Mouse (Mus musculus) A20 (cell line): Measurements from ENCODE around the gene Prkd1.
"Not testable (repeated sequence)": the region's sequence is repeated elsewhere in the genome, so short reads cannot be mapped to it uniquely, and the experiment has no call there.

ENCODE experiments used
- DNase-seq: peaks from one replicate; pipeline ENCODE4 v3.0.0-alpha.2; 2011; ENCODE audit warnings: low read depth, low spot score

Gene Prkd1

GRCm38 (mm10) chr12:50648671-50649541, at the start of gene Prkd1:
Gene Prkd1 (minus strand): TSS chr12:50649098.
- no peak for DNase-seq

DNA sequence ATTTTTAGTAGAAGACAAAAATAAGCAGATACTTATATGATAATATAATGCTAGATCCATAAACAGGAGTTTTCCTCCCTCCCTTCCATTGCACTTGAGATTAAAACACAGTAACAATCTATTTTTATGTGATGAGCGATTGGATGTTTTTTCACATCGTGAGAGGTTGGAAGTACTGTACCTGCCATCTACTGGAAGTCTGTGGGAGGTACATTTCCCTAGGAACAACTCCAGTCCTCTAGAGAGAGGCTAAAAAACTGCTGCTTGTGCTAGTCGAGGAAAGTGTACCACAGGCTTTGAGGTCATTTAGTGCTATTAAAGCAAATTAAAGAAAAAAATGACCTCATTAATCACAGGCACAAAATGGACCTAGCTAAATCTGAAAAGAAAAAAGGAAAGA, 48.6 kb upstream of the Prkd1 start:
- no peak for DNase-seq

DNA sequence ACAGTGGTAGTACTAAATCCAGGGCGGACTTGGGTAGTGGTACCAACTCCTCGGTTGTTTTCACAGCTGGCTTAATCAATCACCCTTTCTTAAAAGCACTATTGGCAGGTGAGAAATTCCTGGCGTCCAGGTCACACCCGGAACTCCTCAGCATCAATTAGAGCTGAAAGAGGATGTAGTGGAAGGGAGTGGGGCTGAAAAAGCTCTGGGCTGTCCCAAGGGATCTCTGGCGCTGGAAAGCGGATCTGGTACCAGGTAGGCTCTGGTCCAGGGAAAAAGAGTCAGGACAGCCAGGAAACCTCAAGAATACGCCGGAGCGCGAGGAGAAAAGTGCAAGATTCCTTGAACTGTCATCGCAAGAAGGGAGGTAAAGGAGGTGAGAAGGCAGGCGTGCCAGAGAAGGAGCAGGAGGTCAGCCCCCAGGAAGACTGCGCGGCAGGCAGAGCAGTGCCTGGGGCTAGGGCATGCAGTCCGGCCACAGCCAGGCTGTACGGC, 675 bp downstream of the Prkd1 start:
- DNase-seq: no peak

GRCm38 (mm10) chr12:50646857-50647256, 2.0 kb downstream of the Prkd1 start:
- no peak for DNase-seq

- no peak for DNase-seq
These were observed 6.2 kb downstream of the Prkd1 start for GRCm38 (mm10) chr12:50642671-50643070.

- no peak for DNase-seq
These were observed 8.7 kb downstream of the Prkd1 start for GRCm38 (mm10) chr12:50640171-50640570.

GRCm38 (mm10) chr12:50634436-50634835, 14.5 kb downstream of the Prkd1 start:
- DNase-seq: no peak

DNA sequence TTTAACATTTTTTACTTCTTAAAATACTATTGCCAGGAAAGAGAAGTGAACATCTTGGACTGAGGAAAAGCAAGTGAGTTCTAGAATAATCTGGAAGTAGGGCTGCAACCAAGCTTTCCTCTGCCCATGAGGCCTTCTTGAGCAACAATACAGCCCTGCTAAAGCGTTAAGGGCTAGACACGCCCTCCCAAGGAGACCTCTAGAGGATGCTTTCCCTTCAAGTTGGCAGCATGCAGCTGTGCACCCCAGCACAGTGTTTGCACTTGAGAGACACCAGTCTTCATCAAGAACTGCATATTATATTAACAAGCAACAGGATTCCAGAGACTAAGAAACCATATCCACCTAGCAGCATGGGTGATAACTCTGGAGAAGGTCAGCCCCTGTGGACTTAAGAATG, 22.8 kb downstream of the Prkd1 start:
- DNase-seq: not testable (repeated sequence)

DNA sequence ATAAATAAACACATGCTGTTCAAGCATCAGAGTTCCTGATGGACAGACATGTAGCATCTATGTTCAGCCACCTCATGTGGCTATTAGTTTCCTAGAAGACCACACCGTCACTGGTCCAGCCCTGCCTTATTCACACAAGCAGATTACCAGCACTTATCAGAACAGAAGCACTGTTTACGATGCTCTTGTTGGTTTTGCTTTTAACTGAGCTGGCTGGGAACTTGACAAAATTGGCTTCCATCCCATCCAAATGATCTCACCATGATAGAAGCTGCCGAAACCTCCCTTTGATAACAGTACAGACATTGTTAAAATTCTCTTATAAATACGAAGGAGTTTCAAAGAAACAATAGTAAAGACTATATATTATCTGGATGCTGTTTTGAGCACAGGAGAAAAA, 24.7 kb downstream of the Prkd1 start:
- no peak for DNase-seq

- no peak for DNase-seq
These were observed 33.0 kb downstream of the Prkd1 start for GRCm38 (mm10) chr12:50615852-50616251.

DNA sequence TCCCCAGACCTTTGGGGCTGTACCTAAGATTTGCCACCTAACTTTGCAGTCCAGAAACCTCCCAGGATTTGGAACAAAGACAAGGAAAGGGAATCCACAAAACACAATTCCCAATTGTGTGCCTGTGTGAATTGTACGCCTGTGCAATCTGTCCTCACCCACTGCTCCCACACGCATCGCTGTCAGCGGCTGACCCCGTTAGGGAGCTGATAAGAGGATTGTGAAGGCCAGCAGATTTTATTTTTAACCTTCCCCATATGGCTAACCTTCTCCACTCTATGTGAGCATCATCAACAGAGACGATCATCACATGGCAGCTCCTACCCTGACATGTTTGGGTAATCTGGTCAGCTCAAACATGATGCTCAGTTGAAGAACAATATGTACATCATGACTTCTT, 34.6 kb downstream of the Prkd1 start:
- DNase-seq: no peak

DNA sequence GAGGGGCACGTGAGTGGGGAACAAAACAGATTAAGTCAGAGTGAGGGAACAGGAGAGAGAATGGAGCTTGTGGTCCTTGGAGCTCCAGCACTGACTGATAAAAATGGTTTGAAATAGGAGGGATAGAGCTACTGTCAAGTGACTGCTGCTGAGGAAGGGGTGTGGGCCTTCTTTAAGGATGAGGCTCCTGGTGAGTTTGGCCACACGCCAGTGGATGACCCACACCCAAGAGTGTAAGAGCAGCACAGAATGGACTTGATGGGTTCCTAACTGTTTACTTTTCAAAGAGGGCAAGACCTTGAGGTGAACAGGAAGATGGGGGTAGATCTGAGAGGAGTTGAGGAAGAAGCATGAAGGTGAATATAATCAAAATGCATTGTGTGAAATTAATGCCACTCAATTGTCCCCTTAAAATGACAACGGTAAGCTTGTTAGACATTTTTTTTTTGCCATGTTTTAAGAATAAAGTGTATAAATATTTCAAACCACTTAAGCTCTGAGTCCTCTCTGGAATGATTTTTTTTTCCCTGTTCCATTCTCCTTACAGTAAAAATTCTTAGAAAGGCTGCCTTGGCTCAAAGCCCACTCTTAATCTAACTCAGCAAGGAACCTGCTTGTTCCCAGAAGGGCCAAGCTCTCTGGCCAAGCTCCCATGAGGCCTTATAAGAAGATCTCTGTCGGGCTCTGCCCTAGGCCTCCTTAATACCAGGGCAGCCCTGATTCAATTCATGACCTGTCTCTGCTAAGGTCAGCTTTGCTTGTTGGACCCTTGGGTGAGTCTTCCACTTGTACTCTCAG, 42.0 kb downstream of the Prkd1 start:
- no peak for DNase-seq

- no peak for DNase-seq
These were observed 49.5 kb downstream of the Prkd1 start for GRCm38 (mm10) chr12:50599370-50599769.

- DNase-seq: no peak
These were observed 50.6 kb downstream of the Prkd1 start for GRCm38 (mm10) chr12:50598053-50598988.

- no peak for DNase-seq
These were observed 51.4 kb downstream of the Prkd1 start for GRCm38 (mm10) chr12:50597467-50597866.

- no peak for DNase-seq
These were observed 53.1 kb downstream of the Prkd1 start for GRCm38 (mm10) chr12:50595777-50596176.

DNA sequence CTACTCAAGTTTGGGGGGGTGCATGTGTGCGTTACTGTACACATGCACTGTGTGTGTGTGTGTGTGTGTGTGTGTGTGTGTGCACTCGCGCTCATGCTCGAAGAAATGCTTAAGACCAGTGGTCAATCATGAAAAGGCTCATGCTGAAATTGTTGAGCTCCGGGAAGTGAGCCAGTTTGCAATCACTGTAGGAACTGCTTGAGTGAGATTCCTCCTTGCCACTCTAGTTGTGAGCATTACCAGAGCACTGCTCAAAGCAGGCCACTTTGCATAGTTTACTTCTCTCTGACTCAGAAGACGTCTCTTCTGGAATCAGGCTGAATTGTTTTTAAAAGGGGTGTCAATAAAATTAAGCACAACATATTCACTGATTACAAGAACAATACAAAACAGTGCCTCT, 54.4 kb downstream of the Prkd1 start:
- no peak for DNase-seq

- no peak for DNase-seq
These were observed 55.4 kb downstream of the Prkd1 start for GRCm38 (mm10) chr12:50593481-50593880.

DNA sequence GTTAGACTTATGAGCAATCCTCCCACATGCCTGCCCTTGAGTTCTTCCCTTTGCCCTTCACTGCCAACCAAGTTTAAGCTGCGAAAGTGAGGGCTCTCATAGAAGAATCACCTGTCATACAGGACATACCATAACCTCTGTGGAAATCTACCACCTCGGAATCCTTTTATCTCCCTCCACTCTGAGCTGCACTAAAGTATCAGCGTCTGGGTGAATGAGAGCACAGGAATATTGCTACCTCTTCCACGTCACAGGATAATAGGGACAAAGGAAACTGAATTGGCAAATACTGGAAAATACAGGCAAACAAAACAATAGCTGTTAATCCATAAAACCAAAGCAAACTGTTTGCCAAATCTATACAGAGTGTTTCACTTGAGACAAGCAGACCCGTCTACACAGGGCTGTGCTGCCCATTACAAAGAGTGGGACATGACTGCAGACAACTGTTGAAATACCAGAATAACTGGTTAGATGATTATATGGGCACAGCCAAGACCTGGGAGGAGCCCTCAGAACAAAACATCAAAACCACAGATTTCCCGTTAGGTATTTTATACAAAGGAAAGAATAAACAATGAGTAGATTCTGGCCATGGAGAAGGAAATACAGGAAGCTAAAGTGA, 60.6 kb downstream of the Prkd1 start:
- DNase-seq: no peak

GRCm38 (mm10) chr12:50565198-50565597, 83.7 kb downstream of the Prkd1 start:
- DNase-seq: no peak

GRCm38 (mm10) chr12:50560536-50560935, 88.4 kb downstream of the Prkd1 start:
- no peak for DNase-seq
